Mouse (Mus musculus): Measurements from ENCODE around the gene Lhx6. TPM values are rescaled to one million over a fixed set of nuclear protein-coding genes. Genes with fewer than 3 reads are reported as not detected.

The Lhx6 gene
- polyA plus RNA-seq, 1 experiment from 2014 or later, result 10.7 TPM

GRCm38 (mm10) chr2:36035413-36036081, 69.7 kb downstream of the Lhx6 start:
- ChIA-PET POLR2A (interaction anchor here (0.6 to 1.0 kb wide), 2 partner anchors 15 to 135 kb away, joined by 4 read pairs; no protein-coding TSS in a partner anchor), CTCF (interaction anchor here (1.0 to 2.4 kb wide), 3 partner anchors 12 to 52 kb away, joined by 3 to 7 read pairs (median 5); no protein-coding TSS in a partner anchor)
- in situ Hi-C loops (cut with MboI; ENCODE audit: low pct_unique_long_range_greater_than_20kb), result no loop called here
- no peaks in the 10 kb centered on the region for H3K27me3 ChIP-seq
- no peak for TF ChIP-seq CTCF (IDR thresholded peaks at IDR 0.05)
- ATAC-seq (no peak), DNase-seq (ENCODE audit: low read depth, low spot score) (no peak)

- ChIA-PET CTCF (interaction anchor here (1.0 to 2.4 kb wide), 3 partner anchors 12 to 51 kb away, joined by 3 to 7 read pairs (median 5); no protein-coding TSS in a partner anchor), POLR2A (interaction anchor here (0.6 kb wide), 1 partner anchor 134 kb away, joined by 4 read pairs; no protein-coding TSS in a partner anchor)
- in situ Hi-C loops (cut with MboI; ENCODE audit: low pct_unique_long_range_greater_than_20kb), result no loop called here
- DNase-seq (ENCODE audit: low read depth, low spot score), result no peak
- no peaks in the 10 kb centered on the region for H3K27me3 ChIP-seq
- no peak for TF ChIP-seq CTCF (IDR thresholded peaks at IDR 0.05)
- no peak for ATAC-seq
Measured at GRCm38 (mm10) chr2:36034898-36035297, 70.3 kb downstream of the Lhx6 start.

GRCm38 (mm10) chr2:36033966-36034365, 71.2 kb downstream of the Lhx6 start:
- ChIA-PET CTCF (no interaction called here), POLR2A (no interaction called here)
- in situ Hi-C loops (cut with MboI; ENCODE audit: low pct_unique_long_range_greater_than_20kb), result no loop called here
- no peak for TF ChIP-seq CTCF (IDR thresholded peaks at IDR 0.05)
- ATAC-seq, result no peak
- no peaks in the 10 kb centered on the region for H3K27me3 ChIP-seq
- DNase-seq (ENCODE audit: low read depth, low spot score), result no peak

DNA sequence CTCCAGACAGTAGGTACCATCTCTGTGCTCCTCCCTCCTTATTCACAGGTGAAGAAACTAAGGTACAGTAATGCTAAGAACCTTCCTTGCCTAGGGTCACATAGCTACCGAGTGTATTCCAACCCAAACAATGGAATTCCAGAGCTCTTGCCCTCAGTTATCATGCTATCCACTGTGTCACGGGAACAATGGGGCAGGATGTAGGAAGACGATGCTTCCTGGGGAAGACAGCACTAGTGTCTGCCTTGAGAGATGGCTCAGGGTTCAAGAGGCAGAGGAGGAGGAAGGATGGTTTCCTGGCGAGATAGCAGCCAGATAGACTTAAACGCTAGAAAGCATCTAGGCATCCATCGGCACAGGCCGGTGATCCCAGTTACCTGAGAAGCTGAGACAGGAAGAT, 72.3 kb downstream of the Lhx6 start:
- DNase-seq (ENCODE audit: low read depth, low spot score), result no peak
- H3K27me3 ChIP-seq, result no peaks in the 10 kb centered on the region
- no peak for TF ChIP-seq CTCF (IDR thresholded peaks at IDR 0.05)
- ATAC-seq, result no peak
- in situ Hi-C loops (cut with MboI; ENCODE audit: low pct_unique_long_range_greater_than_20kb), result no loop called here
- ChIA-PET POLR2A (no interaction called here), CTCF (no interaction called here)

Other genes starting within 250 kb of the Lhx6 start
- 2.4 TPM for gene Ttll11, start 125.5 kb downstream of the Lhx6 start, polyA plus RNA-seq (2021)
- gene Ndufa8, start 56.0 kb downstream of the Lhx6 start, polyA plus RNA-seq (2021), result 282 TPM
- 5.5 TPM for gene Morn5, start 56.0 kb downstream of the Lhx6 start, polyA plus RNA-seq (2021)
- 31.1 TPM for gene Mrrf, start 31.0 kb upstream of the Lhx6 start, polyA plus RNA-seq (2021)
- gene Rbm18, start 31.4 kb upstream of the Lhx6 start, polyA plus RNA-seq (2021), result 37.6 TPM
- gene Ptgs1, start 125.0 kb upstream of the Lhx6 start, polyA plus RNA-seq (2021), result 40.4 TPM